Mouse (Mus musculus): Measurements from ENCODE around the gene Asb4.
"Not testable (repeated sequence)": the region's sequence is repeated elsewhere in the genome, so short reads cannot be mapped to it uniquely, and the experiment has no call there.

- not testable (repeated sequence) for TF ChIP-seq CTCF, EP300 (IDR thresholded peaks at IDR 0.05; ENCODE audit: low read depth)
Measured at GRCm38 (mm10) chr6:5339283-5339682, 43.9 kb upstream of the Asb4 start.

Data from liver, embryonic 14.5 days (tissue).